Mouse (Mus musculus) cerebellum, adult 2 months (tissue): Measurements from ENCODE around the gene Gm28051.
A peak's percentile ranks its signal among the peaks of the same experiment; 100 is the strongest.

Experiments
- CTCF ChIP-seq: fragments of 200-500 bp; IDR thresholded peaks from 2 replicates; pipeline ENCODE4 v1.5.1; 2011; ENCODE audit warnings: low read depth, mild to moderate bottlenecking, control low read depth, low read length, moderate library complexity, borderline replicate concordance; ENCODE audit not compliant: insufficient read depth
- POLR2A ChIP-seq: fragments of 200-500 bp; IDR thresholded peaks from 2 replicates; pipeline ENCODE4 v1.6.1; 2011; ENCODE audit warnings: low read length, control low read depth, borderline replicate concordance; ENCODE audit not compliant: insufficient read depth

GRCm38 (mm10) chr12:102681590-102681989 lies 76.0 kb downstream of the Gm28051 start:
- TF ChIP-seq CTCF, result 0 out of 2 replicates have a peak, but pooled peaks have one; percentile 16
- TF ChIP-seq POLR2A, result no peak
